Mouse (Mus musculus) neural tube, embryonic 13.5 days (tissue): ENCODE results near the gene Tln2. TPM values are rescaled to one million over a fixed set of nuclear protein-coding genes. Genes with fewer than 3 reads are reported as not detected.

ENCODE experiments used
- ATAC-seq: fragments of 200-750 bp; cut with Nextera tagmentation; 2 replicates; pipeline ENCODE4 v1.8.0; 2017; ENCODE audit warnings: low read depth, mild to moderate bottlenecking, moderate TSS enrichment, moderate library complexity
- H3K27ac ChIP-seq: fragments of 300-500 bp; sonication (generic); replicated peaks from 2 replicates; pipeline ENCODE4 v1.5.1; 2015; ENCODE audit warnings: moderate library complexity, mild to moderate bottlenecking, inconsistent platforms
- H3K27me3 ChIP-seq: fragments of 300-500 bp; sonication (generic); 2 replicates; pipeline ENCODE4 v1.6.1; 2015; ENCODE audit warnings: mild to moderate bottlenecking, inconsistent platforms
- H3K36me3 ChIP-seq: fragments of 300-500 bp; sonication (generic); 2 replicates; pipeline ENCODE4 v1.6.1; 2015; ENCODE audit warnings: mild to moderate bottlenecking, inconsistent platforms
- H3K4me1 ChIP-seq: fragments of 300-500 bp; sonication (generic); replicated peaks from 2 replicates; pipeline ENCODE4 v1.6.1; 2015; ENCODE audit warnings: inconsistent platforms
- H3K4me2 ChIP-seq: fragments of 300-500 bp; sonication (generic); 2 replicates; pipeline ENCODE4 v1.6.1; 2015; ENCODE audit warnings: inconsistent platforms, mild to moderate bottlenecking, moderate library complexity
- H3K4me3 ChIP-seq: fragments of 300-500 bp; sonication (generic); 2 replicates; pipeline ENCODE4 v1.5.1; 2015; ENCODE audit warnings: mild to moderate bottlenecking, inconsistent platforms
- H3K9ac ChIP-seq: fragments of 300-500 bp; sonication (generic); 2 replicates; pipeline ENCODE4 v1.6.1; 2015; ENCODE audit warnings: moderate library complexity, mild to moderate bottlenecking, inconsistent platforms
- H3K9me3 ChIP-seq: fragments of 300-500 bp; sonication (generic); 2 replicates; pipeline ENCODE4 v1.6.1; 2016; ENCODE audit warnings: inconsistent platforms
- WGBS: fragments of 180-500 bp; shearing (Covaris S2); methylation state at CpG from one replicate; pipeline ENCODE4 v1.1.7; 2015; 5-methylcytosine and 5-hydroxymethylcytosine counted together
- polyA plus RNA-seq: library from polyadenylated mRNA; unstranded; fragments of >200 nt; fragmentation: Nextera tagmentation; extraction: Ambion mirVana; gene quantifications from 2 replicates; pipeline ENCODE4 v1.2.1, GENCODE M21; 2015

The Tln2 gene
- polyA plus RNA-seq, 1 experiment from 2014 or later: 34.7 TPM

DNA sequence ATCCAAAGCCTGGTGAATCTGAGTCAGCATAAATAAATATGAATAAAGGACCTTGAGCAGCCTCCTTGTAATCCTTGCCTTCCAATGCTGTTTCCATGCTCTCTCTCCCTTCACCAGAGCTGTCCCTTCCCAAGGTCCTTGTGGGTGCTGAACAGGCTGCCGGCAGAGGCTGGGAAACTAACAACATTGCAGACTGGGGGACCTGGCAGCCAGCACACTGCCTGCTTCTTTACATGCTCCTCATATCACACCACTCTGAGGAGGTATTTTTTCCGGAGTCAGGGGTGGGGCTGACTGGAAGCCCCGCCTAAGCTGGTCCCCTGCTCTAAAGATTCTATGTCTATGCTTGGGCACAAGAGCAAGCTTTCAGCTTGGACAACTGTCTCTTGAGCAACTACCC lies 64.2 kb downstream of the Tln2 start:
- no peak for ATAC-seq
- H3K27ac ChIP-seq: peak overlapping the region; percentile 59; the same call in 1 of the 2 replicates
- H3K4me2 ChIP-seq: no peak overlapping the region
- no peak overlapping the region for H3K4me3 ChIP-seq
- H3K9me3 ChIP-seq: no peaks in the 10 kb centered on the region
- H3K4me1 ChIP-seq: peaks cover 28% of the 10 kb centered on the region
- H3K36me3 ChIP-seq: no peaks in the 10 kb centered on the region
- WGBS: 61% methylated on average over 3 of the region's 3 CpGs
- no peak overlapping the region for H3K9ac ChIP-seq
- no peaks in the 10 kb centered on the region for H3K27me3 ChIP-seq

GRCm38 (mm10) chr9:67493876-67494552 lies 65.5 kb downstream of the Tln2 start:
- Histone ChIP-seq H3K4me3 (no peak overlapping the region), H3K4me2 (no peak overlapping the region), H3K27ac (no peak overlapping the region), H3K9me3 (no peaks in the 10 kb centered on the region), H3K27me3 (no peaks in the 10 kb centered on the region), H3K36me3 (no peaks in the 10 kb centered on the region), H3K4me1 (peaks cover 28% of the 10 kb centered on the region), H3K9ac (no peak overlapping the region)
- 89% methylated on average over 8 of the region's 8 CpGs for WGBS
- ATAC-seq: no peak

GRCm38 (mm10) chr9:67489370-67489769 lies 70.1 kb downstream of the Tln2 start:
- Histone ChIP-seq H3K4me3 (no peak overlapping the region), H3K4me1 (no peaks in the 10 kb centered on the region), H3K27me3 (no peaks in the 10 kb centered on the region), H3K9ac (no peak overlapping the region), H3K27ac (no peak overlapping the region), H3K9me3 (no peaks in the 10 kb centered on the region), H3K36me3 (no peaks in the 10 kb centered on the region), H3K4me2 (no peak overlapping the region)
- ATAC-seq: no peak
- WGBS: 79% methylated on average over 3 of the region's 3 CpGs

DNA sequence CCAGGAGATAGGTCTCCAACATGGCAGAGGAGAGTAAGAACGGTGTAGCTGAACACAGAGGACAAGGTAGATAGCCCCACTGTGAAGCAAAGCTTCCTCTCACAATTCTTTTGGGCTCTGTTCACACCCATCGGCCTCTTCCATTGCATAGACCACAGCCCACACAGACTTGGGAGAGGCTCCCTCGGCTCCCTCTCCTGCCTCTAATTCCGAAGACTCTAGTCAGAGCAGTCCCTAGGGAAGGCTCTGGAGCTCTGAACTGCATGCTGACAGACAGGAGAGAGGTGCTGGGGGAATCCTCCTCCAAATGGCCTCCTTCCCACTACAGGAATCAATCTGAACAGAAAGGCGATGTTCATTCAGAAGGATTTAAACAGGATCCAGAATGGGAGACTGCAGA lies 72.9 kb downstream of the Tln2 start:
- Histone ChIP-seq H3K27me3 (no peaks in the 10 kb centered on the region), H3K4me2 (no peak overlapping the region), H3K9me3 (no peaks in the 10 kb centered on the region), H3K9ac (no peak overlapping the region), H3K4me3 (no peak overlapping the region), H3K4me1 (peaks cover 11% of the 10 kb centered on the region), H3K27ac (no peak overlapping the region), H3K36me3 (no peaks in the 10 kb centered on the region)
- WGBS: 70% methylated on average over 5 of the region's 5 CpGs
- no peak for ATAC-seq

DNA sequence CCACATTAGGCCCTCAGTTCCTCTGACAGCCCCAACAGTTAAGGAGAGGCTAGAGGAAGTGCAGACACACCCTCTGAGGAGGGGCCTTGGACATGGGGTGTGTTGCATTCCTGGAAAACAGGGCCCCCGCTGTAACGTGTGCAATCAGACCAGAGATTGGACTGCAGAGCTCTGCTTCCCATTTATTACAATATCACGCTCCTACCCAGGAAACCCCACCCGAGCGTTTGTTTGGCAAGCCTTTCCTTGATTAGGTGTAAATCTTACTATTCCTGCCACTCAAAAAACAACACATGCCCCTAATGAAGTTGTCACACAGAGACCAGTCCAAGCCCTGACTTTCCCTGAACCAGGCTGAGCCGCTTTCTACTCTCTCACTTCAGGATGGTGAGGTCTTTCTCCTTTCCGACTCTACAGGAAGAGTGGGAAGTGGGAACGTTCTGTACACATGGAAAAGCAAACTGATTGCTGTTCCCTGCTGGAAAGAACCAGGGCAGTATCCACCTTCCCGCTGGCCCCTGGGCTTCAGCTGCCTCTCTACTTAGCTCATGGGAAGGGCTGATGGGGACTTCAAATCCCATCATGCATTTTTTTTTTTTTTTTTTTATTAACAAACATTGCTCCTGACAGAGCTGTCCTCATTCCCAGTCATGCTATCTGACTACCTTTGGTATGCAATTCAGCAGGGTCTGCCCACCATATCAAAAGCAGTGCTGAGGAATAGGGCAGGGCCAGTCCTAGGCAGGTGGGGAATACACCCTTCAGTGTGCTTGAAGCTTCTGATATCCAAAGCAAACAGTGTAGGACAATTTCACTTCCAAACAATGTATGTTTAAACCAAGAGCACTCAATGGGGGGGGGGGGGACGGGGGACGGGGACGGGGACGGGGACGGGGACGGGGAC lies 74.1 kb downstream of the Tln2 start:
- Histone ChIP-seq H3K4me2 (no peak overlapping the region), H3K36me3 (no peaks in the 10 kb centered on the region), H3K4me1 (peaks cover 14% of the 10 kb centered on the region), H3K9ac (no peak overlapping the region), H3K27ac (no peak overlapping the region), H3K9me3 (no peaks in the 10 kb centered on the region), H3K4me3 (no peak overlapping the region), H3K27me3 (no peaks in the 10 kb centered on the region)
- no peak for ATAC-seq
- WGBS: 82% methylated on average over 15 of the region's 15 CpGs

GRCm38 (mm10) chr9:67482277-67482676 lies 77.2 kb downstream of the Tln2 start:
- Histone ChIP-seq H3K4me2 (no peak overlapping the region), H3K36me3 (no peaks in the 10 kb centered on the region), H3K27ac (no peak overlapping the region), H3K4me3 (no peak overlapping the region), H3K4me1 (peaks cover 14% of the 10 kb centered on the region), H3K9ac (no peak overlapping the region), H3K27me3 (no peaks in the 10 kb centered on the region), H3K9me3 (no peaks in the 10 kb centered on the region)
- WGBS: 64% methylated on average over 1 of the region's 1 CpGs
- ATAC-seq: no peak

DNA sequence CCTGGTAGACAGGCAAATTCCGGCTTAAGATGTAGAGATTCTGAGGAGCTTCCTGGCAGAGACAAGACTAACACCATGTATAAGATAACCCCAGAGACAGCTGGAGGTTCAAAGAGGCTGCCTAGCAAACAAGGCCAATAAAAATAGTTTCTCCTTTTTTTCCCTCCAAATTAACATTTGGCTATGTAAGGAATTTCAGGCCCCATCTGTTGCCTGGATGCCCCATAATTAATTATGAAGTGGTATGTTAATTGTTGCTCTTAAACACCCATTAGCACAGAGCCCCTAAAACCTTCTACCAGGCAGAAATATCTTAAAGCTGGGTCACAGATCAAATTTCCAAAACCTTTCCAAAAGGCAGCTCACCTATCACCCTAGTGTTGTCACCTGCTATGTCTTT lies 77.7 kb downstream of the Tln2 start:
- H3K9me3 ChIP-seq: no peaks in the 10 kb centered on the region
- H3K4me1 ChIP-seq: peaks cover 14% of the 10 kb centered on the region
- no peak overlapping the region for H3K9ac ChIP-seq
- 10% methylated on average over 1 of the region's 1 CpGs for WGBS
- H3K36me3 ChIP-seq: no peaks in the 10 kb centered on the region
- H3K4me2 ChIP-seq: no peak overlapping the region
- no peaks in the 10 kb centered on the region for H3K27me3 ChIP-seq
- no peak overlapping the region for H3K4me3 ChIP-seq
- H3K27ac ChIP-seq: no peak overlapping the region
- no peak for ATAC-seq

DNA sequence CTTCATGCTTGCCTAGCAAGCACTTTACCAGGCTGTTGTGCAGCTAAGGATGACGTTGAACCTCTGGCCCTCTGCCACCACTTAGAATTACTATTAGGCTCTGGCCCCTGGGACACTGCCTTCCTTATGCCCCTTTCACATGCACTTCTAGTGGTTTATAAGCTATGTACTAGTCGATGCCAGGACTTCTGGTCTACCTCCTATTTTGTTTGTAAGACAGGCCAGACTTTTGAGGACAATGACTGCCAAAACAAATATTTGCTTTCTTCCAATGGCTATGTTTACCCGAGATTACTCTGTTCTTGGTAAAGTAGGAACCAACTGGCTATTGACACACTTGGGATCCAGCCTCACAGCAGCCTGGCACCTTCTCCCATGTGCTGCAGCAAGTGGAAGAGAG lies 82.1 kb downstream of the Tln2 start:
- no peaks in the 10 kb centered on the region for H3K36me3 ChIP-seq
- H3K9me3 ChIP-seq: no peaks in the 10 kb centered on the region
- no peak overlapping the region for H3K4me3 ChIP-seq
- H3K4me1 ChIP-seq: peaks cover 11% of the 10 kb centered on the region
- no peaks in the 10 kb centered on the region for H3K27me3 ChIP-seq
- H3K27ac ChIP-seq: no peak overlapping the region
- ATAC-seq: no peak
- H3K9ac ChIP-seq: no peak overlapping the region
- H3K4me2 ChIP-seq: no peak overlapping the region
- WGBS: 85% methylated on average over 3 of the region's 3 CpGs

- Histone ChIP-seq H3K9me3 (no peaks in the 10 kb centered on the region), H3K4me3 (no peak overlapping the region), H3K9ac (no peak overlapping the region), H3K4me2 (no peak overlapping the region), H3K36me3 (no peaks in the 10 kb centered on the region), H3K27me3 (no peaks in the 10 kb centered on the region), H3K4me1 (no peaks in the 10 kb centered on the region), H3K27ac (no peak overlapping the region)
- ATAC-seq: no peak
- 94% methylated on average over 5 of the region's 5 CpGs for WGBS
These were observed 83.3 kb downstream of the Tln2 start for GRCm38 (mm10) chr9:67476184-67476583.

DNA sequence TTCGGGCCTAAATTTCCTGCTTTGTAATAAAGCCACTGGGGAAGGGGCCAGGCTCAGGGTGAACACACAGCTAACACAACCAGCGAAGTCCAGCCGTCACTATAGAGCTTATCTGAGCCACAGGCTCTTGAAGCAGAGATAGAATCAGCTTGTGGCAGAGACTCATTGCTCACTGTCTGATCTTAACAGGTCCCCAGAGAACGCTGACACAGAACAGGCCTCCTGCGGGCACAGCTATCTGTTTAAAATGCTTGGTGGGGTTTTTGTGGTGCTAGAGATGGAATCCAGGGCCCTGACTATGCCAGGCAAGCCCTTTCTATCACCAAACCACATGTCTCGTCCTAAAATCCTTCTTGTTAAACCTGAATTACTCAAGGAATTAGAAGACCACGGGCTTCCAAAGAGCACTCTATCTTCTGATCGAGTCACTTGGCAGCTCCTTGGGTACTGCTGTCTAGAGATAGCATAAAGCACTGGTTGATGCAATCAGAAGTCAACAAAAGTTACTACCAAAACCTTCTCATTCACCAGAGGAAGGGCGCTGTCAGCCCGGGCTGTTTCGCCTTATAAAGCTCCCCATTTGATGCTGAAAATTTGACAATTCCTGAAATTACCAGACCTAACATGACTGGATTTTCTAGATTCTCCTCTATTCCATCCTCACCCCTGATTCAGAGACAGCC lies 95.9 kb downstream of the Tln2 start:
- no peak for ATAC-seq
- Histone ChIP-seq H3K4me1 (peaks cover 14% of the 10 kb centered on the region), H3K27ac (no peak overlapping the region), H3K4me3 (no peak overlapping the region), H3K27me3 (no peaks in the 10 kb centered on the region), H3K9me3 (no peaks in the 10 kb centered on the region), H3K4me2 (no peak overlapping the region), H3K9ac (no peak overlapping the region), H3K36me3 (no peaks in the 10 kb centered on the region)
- WGBS: 67% methylated on average over 11 of the region's 11 CpGs

DNA sequence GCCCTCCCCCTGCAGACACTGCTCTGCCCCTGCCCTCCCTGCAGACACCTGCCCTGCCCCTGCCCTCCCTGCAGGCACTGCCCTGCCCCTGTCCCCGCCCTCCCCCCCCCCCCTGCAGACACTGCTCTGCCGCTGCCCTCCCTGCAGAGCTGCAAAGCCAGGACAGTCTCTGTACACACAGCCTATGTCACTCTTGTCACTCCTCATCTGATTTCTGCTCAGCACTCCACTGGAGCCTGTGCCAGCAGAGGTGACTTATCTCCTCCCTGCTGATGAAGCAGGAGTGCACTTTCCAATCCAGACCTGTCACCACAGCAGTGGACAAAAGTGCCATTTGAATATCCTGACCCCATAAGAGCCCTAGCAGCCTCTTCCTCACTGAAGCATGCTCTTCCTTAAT lies 118.0 kb downstream of the Tln2 start:
- Histone ChIP-seq H3K4me1 (peaks cover 10% of the 10 kb centered on the region; the same call in 1 of the 2 replicates), H3K27me3 (no peaks in the 10 kb centered on the region), H3K4me3 (no peak overlapping the region), H3K36me3 (no peaks in the 10 kb centered on the region), H3K9me3 (no peaks in the 10 kb centered on the region), H3K4me2 (no peak overlapping the region), H3K27ac (no peak overlapping the region), H3K9ac (no peak overlapping the region)
- ATAC-seq: no peak
- 42% methylated on average over 1 of the region's 2 CpGs for WGBS

- Histone ChIP-seq H3K36me3 (no peaks in the 10 kb centered on the region), H3K9me3 (no peaks in the 10 kb centered on the region), H3K4me3 (no peak overlapping the region), H3K4me2 (no peak overlapping the region), H3K9ac (no peak overlapping the region), H3K27me3 (no peaks in the 10 kb centered on the region), H3K4me1 (peaks cover 28% of the 10 kb centered on the region), H3K27ac (no peak overlapping the region)
- ATAC-seq: no peak
- 92% methylated on average over 1 of the region's 1 CpGs for WGBS
These were observed 122.0 kb downstream of the Tln2 start for GRCm38 (mm10) chr9:67437511-67437910.
